Mouse (Mus musculus): Measurements from ENCODE around the gene Etl4.
"Not testable (repeated sequence)": the region's sequence is repeated elsewhere in the genome, so short reads cannot be mapped to it uniquely, and the experiment has no call there.

Gene Etl4

DNA sequence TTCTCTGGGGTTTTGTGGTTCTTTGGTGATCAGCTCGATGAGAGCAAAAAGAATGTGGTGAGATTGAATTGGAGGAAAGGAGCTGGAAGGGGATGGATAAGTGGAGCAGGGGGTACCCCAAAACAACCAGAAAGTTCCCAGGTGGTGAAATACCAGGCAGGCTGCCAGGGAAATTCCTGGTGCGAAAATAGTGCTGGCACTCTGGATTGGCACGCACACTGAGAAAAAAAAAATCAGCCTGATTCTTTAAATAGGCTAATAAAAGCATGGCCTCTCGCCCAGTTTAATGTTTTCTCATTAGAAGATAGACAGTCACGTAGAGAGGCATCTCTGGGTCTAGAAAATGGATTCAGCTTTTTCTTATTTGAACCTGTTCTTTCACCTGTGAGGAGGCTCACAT is 258.0 kb downstream of the Etl4 start:
- peak; percentile 52 to 70 for DNase-seq (ENCODE audit: low spot score in 2 of 2)

DNA sequence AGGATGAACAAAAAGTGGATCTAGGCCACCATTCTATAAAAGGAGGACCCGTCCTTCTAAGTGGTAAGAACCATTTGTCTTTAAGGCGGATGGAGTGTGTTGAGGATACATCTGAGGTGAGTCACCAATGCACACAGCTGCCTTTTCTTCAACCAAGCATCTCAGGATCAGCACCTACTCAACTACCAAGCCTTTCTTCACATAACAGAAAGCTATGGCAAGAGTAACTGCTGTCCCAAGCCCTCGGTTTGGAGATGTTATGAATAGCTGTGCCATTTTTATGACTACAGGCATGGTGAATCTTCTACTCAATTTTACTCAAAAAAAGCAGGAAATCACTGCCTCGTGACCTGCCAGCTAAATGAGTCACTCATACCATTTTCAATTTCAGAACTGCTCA is 258.6 kb downstream of the Etl4 start:
- DNase-seq (ENCODE audit: low spot score in 2 of 2): no peak

DNA sequence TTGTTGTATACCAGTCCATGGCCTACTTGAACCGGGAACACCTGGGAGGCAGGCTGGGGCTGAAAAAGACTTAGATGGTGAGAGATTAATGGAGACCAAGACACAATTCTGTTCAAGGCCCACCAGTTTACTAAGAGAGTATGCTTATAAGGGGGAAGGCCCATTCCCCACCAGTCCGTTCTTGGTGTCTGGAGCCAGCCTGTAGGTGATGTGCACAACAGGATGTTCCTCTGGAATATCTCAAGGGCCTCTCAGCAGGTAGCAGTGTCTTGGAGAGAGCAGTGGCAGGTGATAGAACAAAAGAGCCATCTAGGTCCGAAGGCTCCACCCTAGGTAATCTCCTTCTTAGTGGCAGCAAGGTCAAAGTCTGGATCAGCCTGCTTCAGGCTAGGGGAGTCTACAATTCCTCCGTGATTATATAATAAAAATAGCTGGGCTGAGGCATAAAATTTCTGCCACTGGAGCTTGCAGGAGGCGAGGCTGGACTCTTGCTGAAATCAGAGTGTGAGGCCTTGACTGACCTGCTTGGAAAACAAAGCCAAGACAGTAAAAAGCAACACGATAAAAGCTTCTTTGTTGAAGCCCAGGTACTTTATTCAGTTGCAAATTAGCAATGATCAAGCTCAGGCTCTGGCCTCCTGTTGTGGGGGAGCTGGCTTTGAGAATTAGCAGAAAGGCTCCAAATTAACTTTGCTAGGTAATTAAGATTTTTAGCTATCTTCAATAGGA is 267.0 kb downstream of the Etl4 start:
- DNase-seq (ENCODE audit: low spot score in 2 of 2): not testable (repeated sequence)

DNA sequence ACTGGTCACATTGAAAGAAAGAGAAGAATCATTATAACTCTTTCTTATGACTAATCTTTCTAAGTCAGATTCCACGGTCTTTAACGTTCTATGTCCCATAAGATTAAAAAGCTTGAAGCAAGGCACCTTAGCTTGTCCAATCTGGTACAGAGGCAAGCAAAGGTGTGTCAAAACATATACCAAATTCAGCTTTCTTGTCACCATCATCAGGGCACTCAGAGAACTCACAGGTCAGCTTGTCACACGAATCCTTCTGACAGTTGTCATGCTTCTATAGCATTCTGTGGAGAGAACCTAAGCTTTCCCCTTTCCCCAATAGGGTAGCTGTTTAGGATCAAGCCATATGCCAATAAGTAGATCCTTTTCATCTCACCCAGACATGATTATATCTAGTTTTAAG is 267.7 kb downstream of the Etl4 start:
- not testable (repeated sequence) for DNase-seq (ENCODE audit: low spot score in 2 of 2)

DNA sequence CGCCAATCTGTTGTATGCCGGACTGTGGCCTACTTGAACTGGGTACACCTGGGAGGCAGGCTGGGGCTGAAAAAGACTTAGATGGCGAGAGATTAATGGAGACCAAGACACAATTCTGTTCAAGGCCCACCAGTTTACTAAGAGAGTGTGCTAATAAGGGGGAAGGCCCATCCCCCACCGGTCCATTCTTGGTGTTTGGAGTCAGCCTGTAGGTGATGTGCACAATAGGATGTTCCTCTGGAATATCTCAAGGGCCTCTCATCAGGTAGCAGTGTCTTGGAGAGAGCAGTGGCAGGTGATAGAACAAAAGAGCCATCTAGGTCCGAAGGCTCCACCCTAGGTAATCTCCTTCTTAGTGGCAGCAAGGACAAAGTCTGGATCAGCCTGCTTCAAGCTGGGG is 271.0 kb downstream of the Etl4 start:
- DNase-seq (ENCODE audit: low spot score in 2 of 2): not testable (repeated sequence)

DNA sequence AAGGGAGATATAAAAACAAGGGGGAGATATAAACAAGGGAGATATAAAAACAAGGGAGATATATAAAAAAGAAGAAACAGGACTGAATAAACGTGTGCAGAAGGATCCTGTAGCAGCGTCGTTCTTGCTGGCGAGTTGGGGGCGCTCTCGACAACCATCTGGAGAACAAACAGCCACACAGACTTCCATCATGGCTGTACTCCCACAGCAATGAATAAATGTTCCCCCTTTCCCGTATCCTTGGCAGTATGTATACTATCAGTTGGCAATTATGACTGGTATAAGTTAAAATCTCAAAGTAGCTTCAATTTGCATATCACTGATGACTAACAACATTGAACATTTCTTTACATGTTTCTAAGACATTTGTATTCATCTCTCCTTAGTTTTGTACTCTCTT is 277.6 kb downstream of the Etl4 start:
- DNase-seq (ENCODE audit: low spot score in 2 of 2): not testable (repeated sequence)

GRCm38 (mm10) chr2:20203011-20203410 is 293.4 kb downstream of the Etl4 start:
- peak; percentile 16 to 23 for DNase-seq (ENCODE audit: low spot score in 2 of 2)

- no peak for DNase-seq (ENCODE audit: low spot score in 2 of 2)
These were observed 297.1 kb downstream of the Etl4 start for GRCm38 (mm10) chr2:20206647-20207046.

DNA sequence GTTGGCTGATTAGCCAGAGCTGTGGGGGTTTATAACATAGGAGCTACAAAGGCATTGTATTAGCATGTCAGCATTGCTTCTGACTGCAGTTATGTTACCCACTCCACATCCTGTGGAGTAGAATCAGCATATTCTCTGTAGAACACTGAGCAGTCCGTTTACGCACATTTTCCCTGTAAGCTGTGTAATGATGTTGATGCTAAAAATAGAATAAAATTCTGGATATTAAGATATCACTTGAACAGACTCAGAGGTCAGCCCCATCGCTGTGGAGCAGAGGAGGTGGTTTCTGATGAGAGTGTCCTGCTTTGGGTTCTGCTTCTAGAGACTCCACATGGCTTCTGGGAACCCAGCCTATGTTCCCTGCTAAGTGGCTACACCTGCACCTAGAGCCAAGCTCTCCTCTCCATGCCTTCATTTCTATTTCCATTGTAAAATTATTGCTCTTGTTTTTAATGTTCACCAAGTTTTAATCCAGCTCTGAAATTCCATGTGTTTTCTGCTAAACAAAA is 299.2 kb downstream of the Etl4 start:
- DNase-seq (ENCODE audit: low spot score in 2 of 2): peak in 1 of 2 experiments; percentile 4

GRCm38 (mm10) chr2:20209359-20209758 is 299.8 kb downstream of the Etl4 start:
- DNase-seq (ENCODE audit: low spot score in 2 of 2): no peak

DNA sequence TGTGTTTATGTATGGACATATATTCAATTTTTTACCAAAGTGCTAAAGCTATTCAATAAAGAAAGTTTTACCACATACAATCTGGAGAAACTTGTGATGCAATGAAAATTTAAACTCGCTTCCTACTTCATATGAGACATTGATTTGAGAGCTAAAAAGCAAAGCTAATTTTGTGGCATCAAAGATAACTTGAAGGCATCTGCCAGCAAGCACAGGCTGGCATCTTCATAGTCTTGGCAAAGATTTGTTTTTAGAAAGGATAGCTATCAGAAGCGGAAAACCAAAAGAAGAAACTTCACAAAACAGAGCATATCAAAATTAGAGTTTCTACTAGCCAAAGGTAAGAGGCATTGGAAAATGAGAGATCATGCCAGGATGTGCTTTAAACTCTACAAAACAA is 306.7 kb downstream of the Etl4 start:
- DNase-seq (ENCODE audit: low spot score in 2 of 2): no peak

- DNase-seq (ENCODE audit: low spot score in 2 of 2): no peak
These were observed 307.3 kb downstream of the Etl4 start for GRCm38 (mm10) chr2:20216686-20217437.

GRCm38 (mm10) chr2:20231371-20231770 is 321.8 kb downstream of the Etl4 start:
- no peak for DNase-seq (ENCODE audit: low spot score in 2 of 2)

DNA sequence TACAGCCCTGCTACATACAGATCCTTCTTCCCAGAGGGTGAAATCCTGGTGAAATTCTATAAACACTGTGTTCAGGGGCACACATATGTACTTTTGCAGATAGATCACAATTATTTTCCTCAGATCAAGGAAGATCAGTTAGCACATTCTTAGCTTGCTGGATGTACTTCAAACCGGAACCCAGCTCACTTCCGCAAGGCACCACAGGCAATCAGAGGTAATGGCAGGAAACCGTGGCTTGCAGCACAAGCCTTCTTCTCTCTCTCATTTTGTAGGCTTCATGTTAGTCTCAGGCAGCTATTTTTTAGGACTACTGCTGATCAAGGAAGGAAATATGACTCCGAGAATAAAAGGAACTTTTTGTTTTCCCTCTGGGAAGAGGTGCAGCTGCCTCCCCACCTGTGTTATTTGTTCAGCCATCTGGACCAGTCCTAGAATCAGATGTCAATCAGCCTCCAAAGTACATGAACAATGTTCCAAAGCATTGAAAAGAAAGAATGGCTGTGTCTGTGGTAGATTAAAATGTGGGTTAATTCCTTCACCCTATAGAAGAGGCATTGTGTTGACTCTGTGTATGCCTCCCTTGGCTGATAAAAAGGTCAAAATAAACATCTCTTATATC is 338.6 kb downstream of the Etl4 start:
- DNase-seq (ENCODE audit: low spot score in 2 of 2): no peak

DNA sequence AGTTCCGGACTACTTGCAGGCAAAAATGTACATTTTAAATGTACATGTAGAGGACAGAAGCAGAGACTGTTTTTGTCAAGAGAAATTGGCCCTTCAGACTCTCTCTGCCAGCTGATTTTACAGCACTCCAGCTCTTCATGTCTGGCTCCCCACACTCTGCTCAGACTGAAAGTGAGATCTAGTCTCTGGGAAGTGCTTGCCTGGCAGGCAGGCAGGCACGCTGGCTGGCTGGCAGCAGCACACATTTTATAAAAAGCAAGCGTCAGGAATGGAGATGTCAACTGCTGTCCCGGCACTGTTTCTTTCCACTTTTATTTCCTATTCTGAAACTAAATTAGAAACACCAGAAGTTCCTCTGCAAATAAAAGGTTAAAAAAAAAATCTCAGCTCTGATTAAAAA is 339.8 kb downstream of the Etl4 start:
- peak; percentile 26 to 28 for DNase-seq (ENCODE audit: low spot score in 2 of 2)

- peak in 1 of 2 experiments; percentile 30 for DNase-seq (ENCODE audit: low spot score in 2 of 2)
These were observed 366.5 kb downstream of the Etl4 start for GRCm38 (mm10) chr2:20276124-20276523.

- DNase-seq (ENCODE audit: low spot score in 2 of 2): no peak
These were observed 372.3 kb downstream of the Etl4 start for GRCm38 (mm10) chr2:20281903-20282302.

DNA sequence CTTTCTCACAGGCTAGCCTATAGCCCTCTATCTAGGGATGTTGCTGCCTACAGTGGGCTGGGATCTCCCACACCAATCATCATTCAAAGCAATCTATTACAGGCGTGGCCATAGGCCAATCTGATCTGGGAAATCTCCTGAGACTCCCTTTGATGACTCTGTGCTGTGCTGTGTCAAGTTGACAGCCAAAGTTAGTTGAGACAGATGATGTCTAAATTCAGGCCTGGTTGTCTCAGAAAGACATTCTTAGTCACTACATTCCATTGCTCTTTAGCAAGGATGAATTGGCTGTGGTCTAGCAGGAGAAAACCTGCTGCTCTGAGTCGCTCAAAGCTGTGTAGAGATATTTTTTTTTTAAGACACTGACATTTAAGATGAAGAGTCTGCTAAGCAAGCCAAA is 374.8 kb downstream of the Etl4 start:
- DNase-seq (ENCODE audit: low spot score in 2 of 2): no peak

DNA sequence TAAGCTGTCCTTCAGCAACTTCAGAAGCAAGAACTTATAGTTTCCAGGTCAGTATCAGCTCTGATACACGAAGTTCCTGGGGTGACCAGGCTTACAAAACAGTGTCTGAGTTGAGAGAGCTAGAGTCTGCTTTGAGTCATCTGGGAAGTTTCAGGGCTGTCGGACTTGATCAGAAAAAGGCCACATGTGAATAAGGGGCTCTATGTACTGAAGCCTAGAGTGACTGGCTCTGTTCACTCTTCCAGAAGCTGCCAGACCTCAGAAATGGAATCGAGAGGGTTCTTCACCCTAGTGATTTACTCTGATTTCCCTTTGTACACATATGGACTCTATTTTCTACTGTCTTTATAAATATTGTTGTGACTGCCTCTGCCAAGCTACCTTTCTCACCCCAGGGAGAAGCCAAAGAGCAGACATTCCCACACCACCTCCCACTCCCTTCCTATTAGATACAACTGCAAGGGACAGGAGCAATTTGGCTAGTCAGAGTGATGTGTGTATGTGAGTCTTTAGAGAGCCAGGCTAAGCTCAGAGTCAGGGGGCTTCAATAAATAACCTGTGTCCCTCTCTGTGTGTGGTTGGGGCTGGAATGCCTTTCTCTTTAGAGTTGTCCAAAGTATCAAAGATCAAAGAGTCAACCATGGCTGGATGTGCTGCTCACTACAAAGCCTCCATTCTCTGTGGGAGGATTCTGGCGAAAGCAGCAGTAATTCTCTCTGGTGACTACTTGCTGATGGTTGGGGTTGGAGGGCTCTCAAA is 381.6 kb downstream of the Etl4 start:
- no peak for DNase-seq (ENCODE audit: low spot score in 2 of 2)

DNA sequence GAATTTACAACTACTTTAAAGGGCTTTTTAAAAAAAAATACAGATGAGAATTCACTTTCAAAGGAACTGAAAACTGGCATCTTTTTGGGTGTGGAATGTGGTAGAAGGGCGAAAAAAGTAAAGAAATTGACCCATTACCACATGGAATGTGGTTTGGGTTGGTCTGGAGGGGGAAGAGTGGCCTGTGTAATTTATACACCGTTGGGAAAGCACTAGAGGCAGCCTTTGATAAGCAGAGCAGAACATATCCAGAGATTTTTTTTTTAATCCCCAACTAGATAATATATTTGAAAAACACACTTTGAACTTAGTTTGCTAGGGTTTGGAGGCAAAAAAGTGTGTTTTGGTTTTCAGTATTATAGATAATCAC is 382.1 kb downstream of the Etl4 start:
- no peak for DNase-seq (ENCODE audit: low spot score in 2 of 2)

GRCm38 (mm10) chr2:20293336-20293735 is 383.8 kb downstream of the Etl4 start:
- DNase-seq (ENCODE audit: low spot score in 2 of 2): no peak

DNA sequence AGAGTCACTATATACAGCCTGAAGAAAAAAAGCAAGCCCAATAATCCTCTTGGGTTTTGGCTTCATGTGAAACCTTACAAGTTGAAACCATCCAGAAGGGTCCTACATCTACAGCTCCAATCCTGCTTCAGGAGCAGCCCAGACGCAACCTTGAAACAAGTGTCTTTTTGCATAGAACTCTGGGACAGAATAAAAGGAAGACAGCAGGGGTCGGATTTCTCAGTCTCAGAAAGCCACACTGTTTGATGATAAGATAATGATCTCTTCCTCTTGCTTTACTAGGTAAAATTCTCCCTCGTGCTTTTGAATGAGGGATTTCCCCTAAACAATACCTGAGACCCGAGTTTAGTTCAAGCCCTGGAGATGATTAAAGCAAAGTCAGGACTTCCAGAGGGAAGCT is 385.0 kb downstream of the Etl4 start:
- DNase-seq (ENCODE audit: low spot score in 2 of 2): no peak

Data from heart, adult 9 months (tissue).